Mouse (Mus musculus) heart, postnatal 0 days (tissue): ENCODE measurements around the gene Usp10. TPM values are rescaled to one million over a fixed set of nuclear protein-coding genes. Genes with fewer than 3 reads are reported as not detected.
A peak's percentile ranks its signal among the peaks of the same experiment; 100 is the strongest.

Experiments
- ATAC-seq: fragments of 200-750 bp; cut with Nextera tagmentation; 2 replicates; pipeline ENCODE4 v1.8.0; 2017; ENCODE audit warnings: low read depth, moderate number of reproducible peaks, moderate library complexity; ENCODE audit not compliant: insufficient read depth
- DNase-seq: peaks from one replicate; pipeline ENCODE4 v3.0.0-alpha.2; 2016; ENCODE audit warnings: low spot score
- H3K27ac ChIP-seq: fragments of 300-500 bp; sonication (generic); 2 replicates; pipeline ENCODE4 v1.5.1; 2014; ENCODE audit warnings: low read depth, mild to moderate bottlenecking
- H3K27me3 ChIP-seq: fragments of 300-500 bp; sonication (generic); 2 replicates; pipeline ENCODE4 v1.6.1; 2014; ENCODE audit warnings: low read length, mixed read lengths; ENCODE audit not compliant: control insufficient read depth, insufficient read depth
- H3K36me3 ChIP-seq: fragments of 300-500 bp; sonication (generic); replicated peaks from 2 replicates; pipeline ENCODE4 v1.6.1; 2014; ENCODE audit warnings: low read length, mixed read lengths; ENCODE audit not compliant: control insufficient read depth, insufficient read depth
- H3K4me1 ChIP-seq: fragments of 300-500 bp; sonication (generic); 2 replicates; pipeline ENCODE4 v1.6.1; 2014; ENCODE audit warnings: antibody characterized with exemption; ENCODE audit not compliant: control insufficient read depth, insufficient read depth
- H3K4me2 ChIP-seq: fragments of 300-500 bp; sonication (generic); 2 replicates; pipeline ENCODE4 v1.6.1; 2014; ENCODE audit warnings: low read depth, mild to moderate bottlenecking, low read length, moderate library complexity
- H3K4me3 ChIP-seq: fragments of 300-500 bp; sonication (generic); 2 replicates; pipeline ENCODE4 v1.5.1; 2014; ENCODE audit warnings: low read depth, low read length
- H3K9ac ChIP-seq: fragments of 300-500 bp; sonication (generic); replicated peaks from 2 replicates; pipeline ENCODE4 v1.6.1; 2014; ENCODE audit warnings: low read depth, low read length, mixed read lengths
- H3K9me3 ChIP-seq: fragments of 300-500 bp; sonication (generic); replicated peaks from 2 replicates; pipeline ENCODE4 v1.6.1; 2016; ENCODE audit warnings: low read length; ENCODE audit not compliant: control insufficient read depth
- CTCF ChIP-seq: IDR thresholded peaks from 2 replicates; pipeline ENCODE4 v1.5.1; 2016; ENCODE audit warnings: antibody characterized with exemption, control low read depth, low read depth
- EP300 ChIP-seq: IDR thresholded peaks from 2 replicates; pipeline ENCODE4 v1.6.1; 2016; ENCODE audit warnings: antibody characterized with exemption, low read depth
- WGBS: fragments of 180-500 bp; shearing (Covaris S2); extraction: QIAGEN DNeasy Blood & Tissue Kit; methylation state at CpG from one replicate; pipeline ENCODE4 v1.1.7; 2014; 5-methylcytosine and 5-hydroxymethylcytosine counted together
- polyA plus RNA-seq: library from polyadenylated mRNA; unstranded; fragments of >200 nt; fragmentation: Nextera tagmentation; extraction: Ambion mirVana; gene quantifications from 2 replicates; pipeline ENCODE4 v1.2.1, GENCODE M21; 2015
- total RNA-seq: library from RNA; depleted of rRNA; stranded (reverse); fragments of >200 nt; gene quantifications from 2 replicates; pipeline ENCODE4 v1.2.3, GENCODE M21; 2014; ENCODE audit warnings: low replicate concordance

The Usp10 gene
- total and polyA plus RNA-seq, 2 experiments from 2014 or later = 44.0 to 54.9 TPM

DNA sequence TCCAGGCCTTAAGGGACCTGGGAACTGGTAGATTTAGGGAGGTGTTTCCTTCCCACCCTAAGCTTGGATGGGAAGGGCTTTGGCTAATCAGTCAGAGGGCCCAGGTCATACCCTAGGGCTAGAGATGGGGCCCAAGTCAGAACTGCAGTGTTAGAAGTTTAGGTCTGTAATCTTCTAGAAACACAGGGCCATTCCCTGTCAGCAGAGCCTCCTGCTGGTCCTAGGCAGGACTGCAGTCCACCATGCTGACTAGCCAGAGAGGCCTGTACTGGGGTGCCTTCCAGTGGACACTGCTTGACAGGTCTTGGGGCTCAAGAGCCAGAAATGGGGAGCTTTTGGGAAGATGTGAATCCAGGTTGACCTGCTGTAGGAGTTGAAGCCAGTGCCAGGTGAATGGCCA lies 73.9 kb downstream of the Usp10 start:
- no peak for DNase-seq

DNA sequence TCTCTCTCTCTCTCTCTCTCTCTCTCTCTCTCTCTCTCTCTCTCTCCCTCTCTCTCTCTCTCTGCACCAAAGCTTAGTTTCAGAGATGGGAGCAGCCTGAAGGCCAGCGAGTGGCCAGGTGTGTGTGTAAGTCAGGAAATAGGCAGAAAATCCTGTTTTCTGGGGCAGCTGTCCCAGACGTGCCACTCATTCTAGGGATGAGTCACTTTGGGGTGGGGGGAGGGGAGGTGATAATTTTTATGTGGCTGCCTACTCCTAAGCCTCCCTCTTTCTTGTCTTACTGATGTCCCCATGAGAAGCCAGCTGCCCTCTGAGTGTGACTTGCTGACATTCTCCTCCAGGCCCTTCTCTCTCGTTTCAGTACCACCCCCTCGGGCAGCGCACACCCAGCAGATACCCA lies 76.0 kb downstream of the Usp10 start:
- no peaks in the 10 kb centered on the region for H3K9me3 ChIP-seq
- no peak for TF ChIP-seq CTCF
- no peak for TF ChIP-seq EP300
- no peak overlapping the region for H3K27ac ChIP-seq
- no peak overlapping the region for H3K4me2 ChIP-seq
- no peak overlapping the region for H3K4me3 ChIP-seq
- WGBS = 57% methylated on average over 5 of the region's 5 CpGs
- H3K27me3 ChIP-seq = peaks cover 3% of the 10 kb centered on the region; the same call in 1 of the 2 replicates
- DNase-seq (no peak), ATAC-seq (no peak)
- H3K9ac ChIP-seq = no peak overlapping the region
- H3K4me1 ChIP-seq = peaks cover 9% of the 10 kb centered on the region
- H3K36me3 ChIP-seq = no peaks in the 10 kb centered on the region

More for the DNA sequence above, 73.9 kb downstream of the Usp10 start:
- Histone ChIP-seq H3K4me2 (no peak overlapping the region), H3K4me1 (peaks cover 9% of the 10 kb centered on the region), H3K4me3 (no peak overlapping the region), H3K27me3 (no peaks in the 10 kb centered on the region), H3K27ac (no peak overlapping the region), H3K9me3 (no peaks in the 10 kb centered on the region), H3K36me3 (no peaks in the 10 kb centered on the region), H3K9ac (no peak overlapping the region)
- peak; percentile 35 for TF ChIP-seq CTCF
- no peak for TF ChIP-seq EP300
- no peak for ATAC-seq

DNA sequence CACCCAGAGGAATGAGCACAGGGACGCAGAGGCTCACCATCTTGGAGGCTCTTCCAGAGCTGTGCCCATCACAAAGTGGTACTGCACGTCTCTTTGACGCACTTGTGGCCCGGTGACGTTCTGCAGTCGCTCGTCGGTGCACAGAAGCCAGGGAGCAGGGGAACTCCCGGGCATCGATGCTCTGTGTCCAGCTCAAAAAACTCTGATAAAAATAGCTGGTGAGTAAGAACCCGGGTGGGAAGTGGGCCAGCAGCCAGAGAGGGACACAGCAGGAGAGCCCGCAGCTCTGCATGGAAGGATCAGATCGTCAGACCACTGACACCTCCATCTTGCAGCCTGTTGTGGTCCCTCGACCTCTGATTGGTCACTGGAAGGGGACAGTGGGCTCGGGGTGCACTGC lies 77.9 kb downstream of the Usp10 start:
- Histone ChIP-seq H3K4me1 (peaks cover 9% of the 10 kb centered on the region), H3K4me3 (no peak overlapping the region; the same call in 1 of the 2 replicates), H3K27ac (no peak overlapping the region), H3K9me3 (no peaks in the 10 kb centered on the region), H3K36me3 (no peaks in the 10 kb centered on the region), H3K27me3 (peaks cover 22% of the 10 kb centered on the region), H3K4me2 (peak overlapping the region; percentile 44), H3K9ac (no peak overlapping the region)
- no peak for TF ChIP-seq CTCF
- TF ChIP-seq EP300 = no peak
- ATAC-seq (peak; percentile 84), DNase-seq (peak; percentile 72)
- WGBS = 21% methylated on average over 15 of the region's 15 CpGs

DNA sequence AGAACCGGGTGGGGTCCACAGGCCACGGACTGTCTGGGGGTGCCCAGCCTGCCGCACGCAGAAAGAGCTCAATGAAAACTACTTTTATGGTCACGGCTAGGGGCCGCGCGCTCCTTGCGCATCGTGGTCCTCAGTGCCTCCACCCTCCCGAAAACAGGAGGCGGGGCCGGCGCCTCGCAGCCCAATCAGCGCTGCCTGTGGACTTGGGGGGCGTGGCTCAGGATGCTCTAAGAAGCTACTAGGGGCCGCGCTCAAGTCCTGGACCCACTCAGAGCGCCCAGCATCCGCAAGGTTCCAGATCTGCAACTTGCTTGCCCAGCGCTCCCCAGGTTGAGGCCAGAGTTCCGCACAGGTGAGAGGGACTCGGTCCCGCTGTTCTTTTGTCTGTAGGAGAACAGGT lies 82.1 kb downstream of the Usp10 start, which contains the start of gene Crispld2:
TSS of gene Crispld2 (plus strand) at position 190 of the 400 bp plus-strand sequence.
- WGBS = 2% methylated on average over 23 of the region's 25 CpGs
- H3K9me3 ChIP-seq = no peaks in the 10 kb centered on the region
- H3K27ac ChIP-seq = no peak within 1 kb of the TSS
- H3K36me3 ChIP-seq = no peaks in the 10 kb centered on the region
- H3K9ac ChIP-seq = no peak within 1 kb of the TSS
- TF ChIP-seq CTCF (0 out of 2 replicates have a peak, but pooled peaks have one; percentile 6), EP300 (no peak)
- ATAC-seq (peak; percentile 47), DNase-seq (peak; percentile 32)
- H3K4me2 ChIP-seq = peak within 1 kb of the TSS; percentile 19
- peaks cover 41% of the 10 kb centered on the region for H3K27me3 ChIP-seq
- peaks cover 9% of the 10 kb centered on the region for H3K4me1 ChIP-seq
- peak within 1 kb of the TSS; percentile 18 for H3K4me3 ChIP-seq

DNA sequence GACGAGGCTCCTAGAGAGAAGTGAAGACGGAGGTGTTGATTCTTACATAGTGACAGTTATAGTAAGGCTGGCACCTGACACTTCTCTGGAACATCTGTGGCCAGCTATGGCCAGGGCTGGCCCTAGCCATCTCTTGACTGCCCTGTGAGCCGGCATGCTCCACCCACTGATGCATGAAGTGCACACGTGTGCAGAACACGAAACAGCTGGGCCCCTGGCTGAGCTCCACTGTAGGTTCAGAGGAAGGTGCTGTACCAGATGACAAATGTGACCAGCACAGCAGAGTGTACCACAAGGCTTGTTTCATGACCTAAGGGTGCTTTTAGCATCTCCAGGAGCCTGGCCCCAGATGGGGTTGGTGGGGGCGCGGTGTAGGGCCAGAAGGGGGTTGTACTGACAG lies 84.0 kb downstream of the Usp10 start:
- no peaks in the 10 kb centered on the region for H3K36me3 ChIP-seq
- DNase-seq (no peak), ATAC-seq (no peak)
- TF ChIP-seq EP300 = no peak
- TF ChIP-seq CTCF = no peak
- H3K4me3 ChIP-seq = no peak overlapping the region
- WGBS = 68% methylated on average over 7 of the region's 7 CpGs
- no peak overlapping the region for H3K27ac ChIP-seq
- no peak overlapping the region for H3K4me2 ChIP-seq
- no peaks in the 10 kb centered on the region for H3K4me1 ChIP-seq
- no peaks in the 10 kb centered on the region for H3K9me3 ChIP-seq
- no peak overlapping the region for H3K9ac ChIP-seq
- peaks cover 41% of the 10 kb centered on the region for H3K27me3 ChIP-seq

DNA sequence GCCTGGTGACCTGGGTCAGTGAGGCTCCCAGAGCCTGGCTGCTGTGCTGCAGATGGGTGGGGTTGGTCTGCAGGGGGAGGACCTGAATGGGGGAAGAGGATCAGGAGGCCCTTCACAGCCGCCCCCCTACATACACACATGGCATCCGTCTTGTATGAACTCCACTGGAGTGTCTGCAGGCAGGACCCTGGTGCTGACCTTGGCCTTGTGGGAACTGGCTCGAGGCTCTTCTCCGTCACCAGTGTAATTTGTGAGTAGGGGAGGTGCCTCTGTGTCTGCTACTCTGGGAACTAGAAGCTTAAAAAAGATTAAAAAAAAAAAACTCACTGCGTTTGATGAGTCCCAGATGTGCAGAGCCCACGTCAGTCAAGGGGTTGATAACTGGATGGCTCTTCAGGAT lies 84.4 kb downstream of the Usp10 start:
- 46% methylated on average over 6 of the region's 6 CpGs for whole genome bisulfite sequencing
- Histone ChIP-seq H3K9ac (no peak overlapping the region), H3K27me3 (peaks cover 41% of the 10 kb centered on the region), H3K4me2 (no peak overlapping the region), H3K9me3 (no peaks in the 10 kb centered on the region), H3K27ac (no peak overlapping the region), H3K4me3 (no peak overlapping the region), H3K36me3 (no peaks in the 10 kb centered on the region), H3K4me1 (no peaks in the 10 kb centered on the region)
- TF ChIP-seq EP300 (no peak), CTCF (no peak)
- DNase-seq = no peak
- no peak for ATAC-seq
